Mouse (Mus musculus) kidney, postnatal 14 days (tissue): ENCODE data around the gene Pitpnc1.

Experiments
- DNase-seq: peaks from one replicate; pipeline ENCODE4 v3.0.0; 2022; ENCODE audit warnings: mixed read lengths

The Pitpnc1 gene

DNA sequence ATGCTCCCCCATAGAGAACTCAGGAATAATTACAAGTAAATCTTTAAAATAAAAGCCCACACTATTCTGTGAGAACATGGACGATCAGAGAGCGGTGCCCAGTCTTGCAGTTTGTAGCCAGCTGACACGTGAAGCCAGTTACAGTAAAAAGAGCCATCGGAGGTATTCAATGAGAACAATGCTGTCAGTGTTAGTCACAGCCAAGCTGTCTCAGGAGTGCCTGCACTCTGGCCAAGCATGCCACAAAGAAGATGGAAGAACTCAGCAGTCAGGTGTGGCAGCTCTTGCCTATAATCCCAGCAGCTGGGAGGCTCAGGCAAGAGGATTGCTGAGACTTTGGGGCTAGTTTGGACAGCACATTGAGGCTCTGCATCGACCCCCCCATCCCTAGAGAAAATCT, 111.8 kb downstream of the Pitpnc1 start:
- no peak for DNase-seq

DNA sequence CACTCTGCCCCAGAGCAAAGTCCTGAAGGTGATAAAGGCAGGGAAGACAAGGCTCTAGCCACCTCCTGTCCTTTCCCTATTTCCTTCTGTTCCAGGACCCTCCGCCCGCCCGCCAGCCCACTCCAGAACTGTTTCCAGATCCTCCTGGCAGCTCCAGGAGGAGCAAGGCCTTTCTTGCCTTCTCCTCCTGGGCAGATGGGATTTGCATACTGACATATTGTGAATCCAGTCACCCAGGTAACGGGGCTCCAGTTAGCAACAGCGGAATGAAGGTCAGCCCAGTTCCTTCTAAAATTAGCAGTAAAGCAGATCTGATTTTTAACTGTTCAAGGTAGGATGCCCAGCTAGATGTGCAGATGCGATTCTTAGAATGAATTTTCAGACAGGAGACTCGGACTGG, 114.3 kb downstream of the Pitpnc1 start:
- no peak for DNase-seq

DNA sequence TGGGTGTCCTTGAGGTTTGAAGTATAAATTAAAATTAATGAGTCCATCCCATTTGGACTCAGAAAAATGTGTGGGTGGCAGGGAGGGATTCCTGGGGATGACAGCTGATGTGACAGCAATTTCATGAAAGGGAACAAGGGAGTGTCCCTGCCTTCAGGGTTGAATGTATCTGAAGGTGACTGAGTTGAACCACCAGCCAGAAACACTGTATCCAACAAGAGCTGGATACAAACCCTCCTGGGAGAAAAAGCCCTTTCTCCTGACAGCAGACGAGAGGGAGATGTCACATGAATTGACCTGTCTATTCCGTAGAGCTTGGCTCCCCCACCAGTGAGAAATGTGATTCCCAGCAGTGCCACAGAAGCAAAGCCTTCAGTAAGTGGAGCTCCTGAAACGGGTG, 115.0 kb downstream of the Pitpnc1 start:
- DNase-seq = no peak

DNA sequence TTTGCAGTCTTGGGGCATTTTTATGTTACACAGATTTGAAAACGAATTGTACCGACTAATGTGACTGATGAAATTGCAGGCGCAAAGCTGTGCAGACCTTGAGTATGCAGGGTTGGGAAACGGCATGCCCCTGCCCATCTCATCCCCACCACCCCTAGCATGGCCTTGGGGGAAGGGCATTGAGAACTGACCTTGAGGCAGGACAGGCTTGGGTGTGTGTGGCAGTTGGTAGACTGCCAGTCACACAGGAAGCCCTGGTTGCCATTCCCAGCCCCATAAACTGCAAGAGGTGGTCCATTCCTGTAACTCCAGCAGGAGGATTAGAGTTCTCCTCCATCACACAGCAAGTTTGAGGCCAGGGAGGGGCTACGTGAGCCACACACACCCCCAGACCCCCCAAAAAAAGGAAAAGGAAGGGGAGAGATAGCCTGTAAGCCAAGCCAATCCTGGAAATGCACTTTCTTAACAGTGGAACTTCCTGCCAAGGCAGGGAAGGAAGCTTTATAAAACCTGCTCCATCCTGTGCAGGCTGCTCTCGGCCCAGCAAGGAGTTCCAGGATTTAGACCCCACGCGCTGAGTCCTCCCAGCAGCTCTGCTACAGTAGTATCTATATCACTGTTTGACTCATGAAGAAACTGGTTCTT, 115.9 kb downstream of the Pitpnc1 start:
- DNase-seq = no peak

DNA sequence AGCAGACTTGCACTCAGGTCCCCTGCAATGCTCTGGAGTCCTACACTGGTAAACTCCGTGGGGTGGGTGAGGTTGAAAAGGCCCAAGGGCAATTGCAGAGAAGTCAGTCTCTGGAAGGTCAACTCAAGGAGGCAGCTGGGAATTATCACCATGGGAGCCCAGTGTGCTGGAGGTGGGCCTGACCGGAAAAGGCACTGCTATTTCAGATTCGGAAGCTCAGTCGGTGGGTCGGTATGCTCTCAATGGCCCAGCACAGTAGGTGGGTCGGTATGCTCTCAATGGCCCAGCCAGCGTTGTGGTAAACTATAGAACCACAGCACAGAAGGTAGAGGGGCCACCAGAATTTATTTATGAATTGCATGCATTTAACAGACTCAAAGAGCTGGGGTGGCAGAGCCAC, 117.9 kb downstream of the Pitpnc1 start:
- DNase-seq = no peak

DNA sequence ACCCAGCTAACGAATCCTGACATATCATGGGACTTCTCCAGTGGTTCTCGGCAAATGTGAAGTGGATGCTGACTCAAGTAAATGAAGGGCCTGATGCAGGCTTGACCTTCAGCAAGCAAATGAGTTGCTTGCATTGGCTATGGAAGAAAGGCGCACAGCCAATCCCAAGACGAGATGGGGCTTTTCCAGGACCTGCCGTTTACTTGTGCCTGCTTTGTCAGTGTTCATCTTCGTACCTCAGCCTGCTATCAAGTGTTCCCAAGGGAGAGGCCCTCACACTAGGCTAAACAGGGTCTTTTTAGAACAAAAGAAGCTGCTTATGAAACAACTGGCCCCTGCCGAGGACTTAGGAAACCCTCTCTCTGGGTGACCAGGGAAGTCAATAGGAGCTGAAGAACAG, 120.7 kb downstream of the Pitpnc1 start:
- no peak for DNase-seq

DNA sequence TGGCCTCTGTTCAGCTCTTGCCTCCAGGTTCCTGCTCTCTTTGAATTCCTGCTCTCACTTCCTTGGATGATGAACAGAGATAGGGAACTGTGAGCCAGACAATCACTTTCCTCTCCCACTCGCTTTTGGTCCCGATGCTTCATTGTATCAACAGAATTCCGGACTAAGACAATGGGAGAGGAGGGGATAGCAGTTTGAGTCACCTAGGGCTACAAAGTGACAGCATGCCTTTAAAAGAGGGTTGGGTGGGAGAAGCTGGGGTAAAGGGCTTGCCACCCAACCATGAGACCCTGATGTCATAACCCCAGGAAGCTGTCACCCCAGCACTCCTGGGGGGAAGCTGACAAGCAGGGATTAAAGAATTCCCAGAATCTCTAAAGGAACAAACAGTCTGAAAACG, 127.5 kb downstream of the Pitpnc1 start:
- no peak for DNase-seq

DNA sequence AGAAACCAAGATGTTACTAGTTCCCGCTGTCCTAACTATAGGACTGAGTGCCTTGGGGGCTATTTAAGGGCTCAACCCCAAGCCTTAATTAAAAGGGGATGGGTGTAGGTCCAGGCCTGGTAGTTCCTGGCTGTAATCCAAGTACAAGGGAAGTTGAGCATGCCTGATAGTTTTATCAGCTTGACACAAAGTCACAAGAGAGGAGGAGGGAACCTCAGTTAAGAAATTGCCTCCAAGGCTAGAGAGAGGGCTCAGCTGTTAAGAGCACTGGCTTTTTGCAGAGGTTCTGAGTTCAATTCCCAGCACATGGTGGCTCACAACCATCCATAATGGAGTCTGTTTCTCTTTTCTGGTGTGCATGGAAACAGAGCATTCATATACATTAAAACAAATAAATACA, 128.1 kb downstream of the Pitpnc1 start:
- no peak for DNase-seq

DNA sequence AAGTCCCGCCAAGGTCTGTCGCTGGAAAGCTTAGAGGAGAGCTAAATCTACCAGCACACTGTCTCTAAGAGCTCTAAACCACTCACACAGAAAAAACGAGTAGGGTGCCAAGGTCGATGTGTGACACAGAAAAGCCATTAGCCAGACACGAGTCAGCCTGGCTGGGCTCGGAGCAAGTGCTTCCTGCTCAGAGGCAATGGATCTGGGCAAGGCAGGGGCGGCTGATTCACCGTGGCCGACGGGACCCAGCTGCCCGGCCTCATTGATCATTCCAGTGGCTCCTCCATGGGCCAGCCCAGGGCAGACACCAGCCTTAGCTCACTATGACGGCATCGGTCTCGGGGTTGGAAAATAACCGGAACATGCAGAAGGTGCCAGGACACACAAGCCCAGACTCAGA, 129.2 kb downstream of the Pitpnc1 start:
- DNase-seq = peak; percentile 66

DNA sequence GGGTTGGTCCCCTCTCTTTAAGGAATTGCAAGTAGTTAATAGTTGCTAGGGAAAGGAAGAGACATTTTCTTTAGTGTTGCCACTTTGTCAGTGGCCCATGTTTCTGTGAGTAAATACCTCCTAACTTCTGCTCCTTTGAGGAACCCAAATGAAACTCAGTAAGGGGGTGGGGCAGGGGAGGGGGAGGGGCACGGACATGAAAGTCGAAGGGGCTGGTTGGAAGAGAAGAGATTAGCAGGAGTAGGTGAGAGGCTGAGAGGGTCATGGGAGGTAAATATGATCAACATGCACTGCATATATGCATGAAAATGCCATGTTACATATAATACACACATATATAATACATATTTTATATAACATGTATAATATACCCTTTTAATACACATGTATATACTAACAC, 129.7 kb downstream of the Pitpnc1 start:
- DNase-seq = no peak

DNA sequence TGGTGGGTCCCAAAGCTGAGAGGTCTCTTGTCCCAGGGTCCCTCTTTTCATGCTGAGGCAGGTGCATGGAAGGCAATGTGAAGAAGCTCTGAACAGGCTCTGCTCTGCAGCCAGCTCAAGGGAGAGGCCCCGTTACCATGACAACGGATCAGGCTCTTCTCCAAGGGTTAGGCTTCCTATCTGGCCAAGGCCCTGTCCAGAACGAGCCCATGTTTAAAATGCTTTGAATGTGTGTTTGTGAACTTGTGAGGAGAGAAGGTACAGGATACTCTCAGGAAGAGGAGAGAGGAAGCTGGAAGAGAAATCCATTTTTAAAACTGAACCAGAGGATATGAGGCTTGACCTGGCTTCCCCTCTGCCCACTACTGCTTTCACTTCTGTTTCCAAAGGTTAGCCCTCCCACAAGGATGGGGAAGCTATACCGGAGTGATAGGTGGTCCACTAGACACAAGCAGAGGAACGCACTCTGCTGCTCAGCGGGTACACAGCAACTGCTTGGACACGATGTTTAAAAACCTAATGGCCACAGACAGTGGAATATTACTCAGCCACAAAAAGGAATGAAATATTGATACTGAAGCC, 131.2 kb downstream of the Pitpnc1 start:
- DNase-seq = peak; percentile 61

DNA sequence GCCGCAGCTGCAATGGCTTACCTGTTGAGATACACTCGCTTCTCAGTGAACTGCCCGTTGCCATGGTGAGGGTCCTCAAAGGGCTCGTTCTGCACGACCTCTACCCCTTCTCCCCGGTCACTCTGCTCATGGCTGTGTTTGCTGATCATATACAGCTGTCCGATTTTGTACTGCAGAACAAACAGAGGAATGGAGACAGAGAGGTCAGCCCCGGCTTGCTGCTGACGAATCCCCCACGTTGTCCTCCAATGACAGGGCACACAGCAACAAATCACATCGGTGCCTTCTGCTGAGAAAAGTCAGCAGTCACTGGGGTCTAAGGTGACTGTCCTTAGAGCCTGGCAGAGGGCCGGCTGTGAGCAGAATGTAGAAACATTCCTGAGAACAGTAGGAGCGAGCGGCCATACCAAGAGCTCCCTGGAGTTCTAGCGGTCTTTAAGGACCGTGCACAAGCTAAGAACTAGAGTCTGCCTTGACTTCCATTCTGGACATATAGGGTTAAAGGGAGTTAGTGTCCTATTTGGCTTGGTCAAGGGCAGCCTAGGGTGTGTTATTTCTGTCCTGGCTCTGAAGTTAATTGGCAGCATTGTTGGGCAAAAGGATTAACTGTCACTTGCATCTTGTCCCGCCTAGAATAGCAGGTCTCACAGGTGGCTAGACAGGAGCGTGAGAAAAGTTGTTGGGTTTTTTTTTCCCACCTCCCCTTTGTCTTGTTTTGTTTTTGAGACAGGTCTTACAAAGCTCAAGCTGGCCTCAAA, 132.9 kb downstream of the Pitpnc1 start:
- peak; percentile 42 for DNase-seq

DNA sequence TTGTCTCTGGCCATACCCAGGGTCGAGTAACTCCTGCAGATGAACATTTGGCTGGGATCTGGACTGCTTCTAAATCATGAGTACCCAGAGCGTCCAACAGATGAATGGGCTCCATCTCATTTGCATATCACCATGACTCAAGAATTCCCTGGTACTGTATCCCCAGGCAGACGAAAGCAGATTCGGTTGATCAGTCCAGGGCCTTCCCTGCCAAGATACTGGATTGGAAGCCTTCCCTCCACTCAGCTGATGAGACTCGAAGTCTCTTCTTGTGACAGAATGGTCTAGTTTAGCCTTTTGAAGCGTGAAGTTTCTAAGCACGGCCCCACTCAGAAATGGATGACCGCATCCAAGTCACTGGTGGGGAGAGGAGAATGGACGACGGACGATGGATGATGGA, 134.7 kb downstream of the Pitpnc1 start:
- no peak for DNase-seq

DNA sequence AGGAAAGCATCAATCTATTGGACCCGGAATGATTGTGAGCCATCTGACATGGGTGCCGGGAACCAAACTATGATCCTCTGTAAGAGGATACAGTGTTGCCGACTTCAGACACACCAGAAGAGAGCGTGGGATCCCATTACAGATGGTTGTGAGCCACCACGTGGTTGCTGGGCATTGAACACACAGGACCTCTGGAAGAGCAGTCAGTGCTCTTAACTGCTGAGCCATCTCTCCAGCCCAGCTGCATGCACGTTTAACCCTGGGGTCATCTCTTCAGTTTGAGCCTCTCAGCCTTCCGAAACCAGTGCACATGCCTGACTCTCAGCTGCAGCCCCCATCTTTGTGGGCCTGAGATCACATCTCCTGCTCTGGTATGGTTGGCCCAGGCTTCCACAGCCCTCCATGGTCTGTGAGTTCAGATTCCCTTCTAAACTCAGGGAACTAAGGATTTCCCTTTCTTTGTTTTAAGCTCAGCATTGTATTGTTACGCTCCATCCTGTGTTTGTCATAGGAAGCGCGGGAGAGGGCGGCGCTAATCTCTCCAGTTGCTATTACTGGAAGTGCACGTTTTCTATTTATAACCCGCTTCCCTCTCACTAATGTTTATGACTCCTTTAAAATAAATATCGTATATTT, 135.5 kb downstream of the Pitpnc1 start:
- DNase-seq = peak; percentile 68

DNA sequence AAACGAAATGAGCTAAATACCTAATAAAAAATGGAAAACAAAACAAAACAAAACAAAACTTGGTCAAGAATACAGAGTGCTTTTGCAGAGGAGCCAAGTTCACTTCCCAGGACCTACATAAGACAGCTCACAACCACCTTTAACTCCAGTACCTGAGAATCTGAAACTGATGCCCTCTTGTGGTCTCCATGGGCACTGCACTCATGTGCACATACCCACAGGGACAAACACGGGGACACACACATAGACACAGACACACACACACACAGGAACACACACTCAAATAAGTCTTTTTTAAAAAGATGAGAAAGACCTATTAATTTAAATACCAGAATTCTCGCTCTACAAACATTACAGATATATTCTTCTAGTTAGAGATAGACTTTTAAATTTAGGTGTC, 137.6 kb downstream of the Pitpnc1 start:
- no peak for DNase-seq

DNA sequence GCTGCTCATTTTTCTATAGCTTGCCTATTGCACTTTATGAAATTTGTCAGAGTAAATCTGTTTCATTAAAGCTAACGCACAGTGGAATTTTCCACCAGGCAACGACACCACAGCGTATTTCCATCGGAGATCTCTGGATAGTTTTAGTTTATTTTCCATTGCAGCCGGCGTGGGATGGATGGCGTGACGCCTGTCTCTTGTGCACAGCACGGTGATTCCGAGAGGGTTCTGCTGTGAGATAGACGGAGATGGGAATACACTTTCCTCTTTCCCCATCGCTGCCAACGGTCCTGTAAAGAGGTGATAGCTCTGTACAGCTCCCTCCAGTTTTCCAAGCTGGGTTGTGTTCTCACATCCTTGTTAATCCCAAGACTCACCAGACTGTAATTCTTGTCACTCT, 138.2 kb downstream of the Pitpnc1 start:
- DNase-seq = no peak

DNA sequence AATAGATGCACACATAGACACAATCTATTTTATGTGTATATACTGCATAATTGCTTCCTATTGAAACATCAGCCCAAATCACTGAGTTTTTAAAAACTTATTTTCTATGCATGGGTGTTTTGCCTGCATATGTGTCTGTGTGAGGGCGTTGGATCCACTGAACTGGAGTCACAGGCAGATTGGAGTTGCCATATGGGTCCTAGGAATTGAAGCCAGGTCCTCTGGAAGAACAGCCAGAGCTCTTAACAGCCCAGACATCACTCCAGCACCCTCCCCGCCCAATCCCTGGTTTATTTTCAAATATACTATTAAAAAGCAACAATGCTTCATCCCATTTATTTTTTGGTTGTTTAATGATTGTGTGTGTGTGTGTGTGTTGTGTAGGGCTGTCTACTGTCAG, 139.1 kb downstream of the Pitpnc1 start:
- no peak for DNase-seq

DNA sequence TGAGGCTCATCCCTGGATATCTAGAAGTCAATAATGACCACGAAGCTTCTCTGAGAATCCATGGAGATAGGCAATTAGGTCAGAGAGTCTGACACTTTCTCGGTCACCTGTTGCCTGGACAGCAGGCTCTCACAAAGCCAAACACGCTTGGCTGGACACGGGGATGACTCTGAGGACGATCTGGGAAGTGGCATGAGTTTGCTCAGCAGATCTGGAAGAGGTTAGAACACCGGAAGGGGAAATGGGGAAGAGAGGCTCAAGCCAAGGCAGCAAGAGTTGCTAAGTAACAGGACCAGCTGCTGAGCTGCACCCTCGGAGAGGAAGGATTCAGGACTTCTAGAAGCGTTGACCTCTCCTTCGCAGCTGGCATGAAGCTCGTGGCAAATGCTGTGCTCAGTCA, 143.2 kb downstream of the Pitpnc1 start:
- no peak for DNase-seq

DNA sequence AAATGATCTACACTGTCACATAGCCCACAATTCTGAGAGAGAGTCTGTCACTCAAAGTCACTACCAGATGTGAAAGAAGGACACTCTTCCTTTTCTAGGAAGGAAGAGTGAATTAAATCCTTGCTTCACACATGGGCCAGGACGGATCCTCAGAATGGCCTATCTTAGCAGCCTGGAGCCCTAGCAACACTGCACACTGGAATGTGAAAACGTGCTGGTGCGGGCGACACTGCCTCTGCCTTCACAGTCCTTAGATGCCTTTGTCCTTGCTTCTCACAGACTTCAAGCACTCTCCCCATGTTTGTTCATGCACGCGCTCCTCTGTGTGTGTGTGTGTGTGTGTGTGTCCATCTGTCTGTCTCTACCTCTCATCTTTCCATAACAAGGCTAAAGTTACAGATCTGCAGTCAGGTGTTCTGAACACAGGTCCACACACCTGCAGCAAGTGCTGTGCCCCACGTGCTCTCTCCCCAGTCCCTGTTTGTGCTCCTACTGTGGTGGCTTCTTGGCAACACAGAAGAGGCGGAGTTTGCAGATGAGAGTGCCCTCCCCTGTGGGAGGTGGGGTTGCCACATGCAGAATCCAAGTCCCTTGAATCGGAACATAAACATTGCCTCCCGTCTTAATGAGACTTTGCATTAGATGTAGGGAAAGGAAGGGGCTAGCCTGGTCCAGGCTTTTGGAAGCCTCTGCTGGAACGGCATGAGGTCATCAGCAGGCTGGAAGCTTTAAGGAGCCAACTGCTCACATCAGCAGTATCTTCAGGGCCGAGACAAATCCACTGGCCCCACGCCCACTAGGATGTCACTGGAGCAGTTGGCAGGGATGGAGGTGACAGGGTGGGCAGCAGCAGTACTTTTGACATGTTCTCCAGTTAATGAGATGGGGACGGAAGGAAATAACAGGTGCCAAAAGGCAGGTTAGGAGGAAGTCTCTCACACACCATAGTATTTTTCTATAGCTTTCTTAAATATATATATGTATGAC, 144.5 kb downstream of the Pitpnc1 start:
- no peak for DNase-seq

DNA sequence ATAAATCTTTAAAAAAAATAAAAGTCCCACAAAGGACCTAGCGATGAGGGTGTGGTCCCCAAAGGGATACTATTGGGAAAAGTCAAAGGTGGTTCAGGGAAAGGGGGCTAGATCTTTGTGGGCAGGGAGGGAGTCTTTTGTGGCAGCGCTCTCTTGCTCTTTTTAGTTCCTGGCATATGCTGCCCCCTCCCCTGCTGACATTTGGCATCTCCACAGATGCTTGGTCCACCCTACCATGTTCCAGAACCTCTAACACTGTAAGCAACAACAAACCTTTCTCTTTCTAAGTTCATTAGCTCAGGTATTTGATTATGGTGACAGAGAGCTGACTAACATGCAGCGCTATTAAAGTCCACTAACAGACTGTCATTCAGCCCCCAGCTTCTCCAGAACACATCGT, 145.3 kb downstream of the Pitpnc1 start:
- DNase-seq = no peak

DNA sequence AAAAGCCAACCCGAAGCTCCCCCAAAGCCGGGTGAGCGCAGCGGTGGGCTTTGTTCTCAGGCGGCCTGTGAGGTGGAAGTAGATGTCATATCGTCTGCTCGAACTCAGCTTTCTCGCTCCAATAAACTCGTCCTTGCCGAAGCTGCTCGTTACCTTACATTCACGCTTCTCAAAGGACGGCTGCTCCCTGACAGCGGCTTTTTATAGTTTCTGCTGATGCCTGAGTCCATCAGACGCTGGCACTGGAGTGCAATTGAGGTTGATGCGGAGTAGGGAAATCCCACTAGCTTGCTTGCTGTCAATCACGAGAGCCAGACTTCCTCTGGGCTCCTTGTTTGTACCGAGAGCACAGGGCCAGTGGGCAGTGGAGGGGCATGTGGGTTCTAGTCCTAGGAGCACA, 147.3 kb downstream of the Pitpnc1 start:
- no peak for DNase-seq

DNA sequence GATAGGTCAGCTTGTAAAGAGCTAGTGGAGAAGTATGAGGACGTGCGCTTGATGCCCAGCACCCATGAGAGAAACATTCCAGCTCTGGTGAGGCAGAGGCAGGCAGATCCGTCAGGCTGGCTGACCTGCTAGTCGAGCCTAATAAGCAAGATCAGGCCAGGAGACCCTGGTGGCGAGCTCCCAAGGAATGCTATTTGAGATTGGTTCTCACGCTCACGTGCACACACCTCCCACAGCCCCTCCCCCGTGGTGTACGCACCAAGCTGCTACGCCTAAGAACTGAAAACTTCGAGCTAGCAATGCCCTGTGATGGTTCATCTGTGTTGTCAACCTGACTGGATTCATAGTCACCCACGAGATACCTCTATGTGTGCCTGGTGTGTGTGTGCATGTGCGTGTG, 148.3 kb downstream of the Pitpnc1 start:
- DNase-seq = no peak

DNA sequence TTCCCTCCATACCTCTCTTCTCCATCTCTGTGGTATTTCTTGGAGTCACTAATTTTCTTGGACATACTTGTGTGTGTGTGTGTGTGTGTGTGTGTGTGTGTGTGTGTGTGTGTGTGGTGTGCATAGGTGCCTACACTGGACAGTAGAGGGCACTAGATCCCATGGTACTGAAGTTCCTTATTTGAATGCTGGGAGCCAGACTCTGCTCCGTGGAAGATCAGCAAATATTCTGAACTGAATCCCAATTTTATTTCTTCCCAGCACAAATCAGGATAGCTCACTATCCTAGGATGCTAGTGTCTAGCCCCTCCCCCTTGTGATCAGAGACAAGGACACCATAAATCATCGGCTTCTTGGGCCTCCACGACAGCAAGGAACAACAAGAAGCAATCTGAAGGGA, 148.7 kb downstream of the Pitpnc1 start:
- no peak for DNase-seq
